Mouse (Mus musculus) gastrocnemius, postnatal 4 days (tissue): ENCODE results near the gene Sspn. TPM values are rescaled to one million over a fixed set of nuclear protein-coding genes. Genes with fewer than 3 reads are reported as not detected.

ENCODE experiments used
- DNase-seq, 2 experiments: peaks; one replicate each; pipeline ENCODE4 v3.0.0; 2021 to 2022; ENCODE audit warnings: low spot score in 2 of 2, mixed read lengths in 2 of 2
- long read RNA-seq, 2 experiments: library from polyadenylated mRNA; stranded (forward); transcript quantifications; one replicate each; pipeline ENCODE4 v2.0.0; 2021
- total RNA-seq, 2 experiments: library from RNA; stranded (reverse); gene quantifications; 2 replicates each; pipeline ENCODE4 v1.2.3; 2021

Sspn gene
- total RNA-seq: 100 to 1,000 TPM in 1 of 2 experiments, 10 to 100 TPM in 1; 97.9 to 113 TPM
- long read RNA-seq, experiment 1, full-length matches to known transcripts: 60 of 82 reads
- long read RNA-seq, experiment 1, partial matches to known transcripts: 0 of 82 reads
- long read RNA-seq, experiment 1, other reads (novel, unspliced or antisense): 22 of 82 reads
- long read RNA-seq, experiment 2, full-length matches to known transcripts: 66 of 92 reads
- long read RNA-seq, experiment 2, partial matches to known transcripts: 1 of 92 reads
- long read RNA-seq, experiment 2, other reads (novel, unspliced or antisense): 25 of 92 reads

GRCm38 (mm10) chr6:145931341-145931740, at the start of gene Sspn:
Gene Sspn, plus strand, starts transcription at chr6:145931641.
- DNase-seq: no peak

GRCm38 (mm10) chr6:145883010-145883409, 48.4 kb upstream of the Sspn start:
- DNase-seq: no peak

GRCm38 (mm10) chr6:145883668-145884067, 47.8 kb upstream of the Sspn start:
- DNase-seq: no peak

- DNase-seq: no peak
Measured at GRCm38 (mm10) chr6:145885069-145885468, 46.4 kb upstream of the Sspn start.

GRCm38 (mm10) chr6:145886277-145886676, 45.2 kb upstream of the Sspn start:
- no peak for DNase-seq

GRCm38 (mm10) chr6:145887719-145888118, 43.7 kb upstream of the Sspn start:
- DNase-seq: no peak

GRCm38 (mm10) chr6:145891951-145892350, 39.5 kb upstream of the Sspn start:
- no peak for DNase-seq

GRCm38 (mm10) chr6:145892381-145893265, 38.8 kb upstream of the Sspn start:
- no peak for DNase-seq

GRCm38 (mm10) chr6:145893366-145894021, 37.9 kb upstream of the Sspn start:
- DNase-seq: no peak

GRCm38 (mm10) chr6:145894669-145895342, 36.6 kb upstream of the Sspn start:
- DNase-seq: no peak

- no peak for DNase-seq
Measured at GRCm38 (mm10) chr6:145904169-145904568, 27.3 kb upstream of the Sspn start.

GRCm38 (mm10) chr6:145904616-145905015, 26.8 kb upstream of the Sspn start:
- no peak for DNase-seq

GRCm38 (mm10) chr6:145906096-145906890, 25.1 kb upstream of the Sspn start:
- DNase-seq: no peak

- no peak for DNase-seq
Measured at GRCm38 (mm10) chr6:145909943-145910342, 21.5 kb upstream of the Sspn start.

GRCm38 (mm10) chr6:145910469-145911426, 20.7 kb upstream of the Sspn start:
- DNase-seq: no peak

GRCm38 (mm10) chr6:145912232-145912631, 19.2 kb upstream of the Sspn start:
- no peak for DNase-seq

- DNase-seq: no peak
Measured at GRCm38 (mm10) chr6:145915435-145915834, 16.0 kb upstream of the Sspn start.

GRCm38 (mm10) chr6:145916401-145916800, 15.0 kb upstream of the Sspn start:
- DNase-seq: no peak

GRCm38 (mm10) chr6:145918236-145918635, 13.2 kb upstream of the Sspn start:
- DNase-seq: no peak
